Mouse (Mus musculus): Measurements from ENCODE around the gene Rack1. TPM values are rescaled to one million over a fixed set of nuclear protein-coding genes. Genes with fewer than 3 reads are reported as not detected.
A peak's percentile ranks its signal among the peaks of the same experiment; 100 is the strongest.
"Not testable (repeated sequence)": the region's sequence is repeated elsewhere in the genome, so short reads cannot be mapped to it uniquely, and the experiment has no call there.

Gene Rack1
- total RNA-seq, 2 experiments from 2014 or later = 385 to 411 TPM

- intact Hi-C loops (cut with DNase I) = loop anchor here (1.0 kb wide), 1 partner anchor 17 kb away; the partner anchor contains the start of gene Rack1
These were observed 16.9 kb downstream of the Rack1 start, which contains the start of gene Trim41 for GRCm38 (mm10) chr11:48816800-48817665. Gene Trim41, minus strand, starts transcription at chr11:48817353.

GRCm38 (mm10) chr11:48817794-48818193 is 17.7 kb downstream of the Rack1 start:
- no peak for DNase-seq

More at GRCm38 (mm10) chr11:48816800-48817665, 16.9 kb downstream of the Rack1 start, which contains the start of gene Trim41:
- DNase-seq = peak; percentile 99

GRCm38 (mm10) chr11:48818346-48818745 is 18.2 kb downstream of the Rack1 start:
- intact Hi-C loops (cut with DNase I) = loop anchor here (1.0 to 2.0 kb wide), 2 partner anchors 16 to 38 kb away; no protein-coding TSS in a partner anchor
- DNase-seq = peak; percentile 87 to 90

More at GRCm38 (mm10) chr11:48817794-48818193, 17.7 kb downstream of the Rack1 start:
- intact Hi-C loops (cut with DNase I) = loop anchor here (1.0 to 2.0 kb wide), 2 partner anchors 17 to 39 kb away; no protein-coding TSS in a partner anchor

GRCm38 (mm10) chr11:48819614-48820307 is 19.6 kb downstream of the Rack1 start:
- intact Hi-C loops (cut with DNase I) = loop anchor here (2.0 kb wide), 2 partner anchors 15 to 31 kb away; no protein-coding TSS in a partner anchor
- DNase-seq = no peak

- intact Hi-C loops (cut with DNase I) = loop anchor here (2.0 kb wide), 1 partner anchor 31 kb away; no protein-coding TSS in a partner anchor
- no peak for DNase-seq
These were observed 20.2 kb downstream of the Rack1 start for GRCm38 (mm10) chr11:48820308-48820674.

- intact Hi-C loops (cut with DNase I) = loop anchor here (2.0 kb wide), 1 partner anchor 32 kb away; no protein-coding TSS in a partner anchor
- not testable (repeated sequence) for DNase-seq
These were observed 21.2 kb downstream of the Rack1 start for GRCm38 (mm10) chr11:48821299-48821698.

- DNase-seq = no peak
- intact Hi-C loops (cut with DNase I) = loop anchor here (1.0 kb wide), 1 partner anchor 11 kb away; no protein-coding TSS in a partner anchor
These were observed 22.8 kb downstream of the Rack1 start for GRCm38 (mm10) chr11:48822768-48823512.

- intact Hi-C loops (cut with DNase I) = loop anchor here (1.0 kb wide), 1 partner anchor 11 kb away; no protein-coding TSS in a partner anchor
- DNase-seq = peak; percentile 74 to 76
These were observed 23.4 kb downstream of the Rack1 start for GRCm38 (mm10) chr11:48823536-48823972.

GRCm38 (mm10) chr11:48824311-48824830 is 24.2 kb downstream of the Rack1 start:
- DNase-seq = no peak
- intact Hi-C loops (cut with DNase I) = no loop called here

GRCm38 (mm10) chr11:48825979-48826751 is 26.0 kb downstream of the Rack1 start, which contains the start of the genes Trim7 and Gm12184:
Gene Trim7, plus strand, starts transcription at chr11:48826140.
Gene Gm12184, minus strand, starts transcription at chr11:48826655.
- intact Hi-C loops (cut with DNase I) = not testable (repeated sequence)
- peak in 1 of 2 experiments; percentile 53 for DNase-seq

GRCm38 (mm10) chr11:48826752-48827096 is 26.6 kb downstream of the Rack1 start:
- DNase-seq = no peak
- intact Hi-C loops (cut with DNase I) = no loop called here

- DNase-seq = no peak
- intact Hi-C loops (cut with DNase I) = no loop called here
These were observed 27.8 kb downstream of the Rack1 start for GRCm38 (mm10) chr11:48827926-48828325.

- no peak for DNase-seq
- intact Hi-C loops (cut with DNase I) = no loop called here
These were observed 30.1 kb downstream of the Rack1 start for GRCm38 (mm10) chr11:48830279-48830678.

- DNase-seq = no peak
- intact Hi-C loops (cut with DNase I) = no loop called here
These were observed 31.1 kb downstream of the Rack1 start for GRCm38 (mm10) chr11:48831273-48831672.

- DNase-seq = no peak
- intact Hi-C loops (cut with DNase I) = no loop called here
These were observed 33.1 kb downstream of the Rack1 start for GRCm38 (mm10) chr11:48833078-48833730.

- DNase-seq = peak; percentile 94 to 96
- intact Hi-C loops (cut with DNase I) = loop anchor here (1.0 to 2.0 kb wide), 3 partner anchors 11 to 19 kb away; no protein-coding TSS in a partner anchor
These were observed 33.9 kb downstream of the Rack1 start for GRCm38 (mm10) chr11:48833731-48834639.

- intact Hi-C loops (cut with DNase I) = loop anchor here (2.0 kb wide), 1 partner anchor 17 kb away; no protein-coding TSS in a partner anchor
- no peak for DNase-seq
These were observed 35.8 kb downstream of the Rack1 start for GRCm38 (mm10) chr11:48835923-48836322.

Data from heart, postnatal 36 days (tissue).